Mouse (Mus musculus): ENCODE data around the gene Irak3.

The Irak3 gene

DNA sequence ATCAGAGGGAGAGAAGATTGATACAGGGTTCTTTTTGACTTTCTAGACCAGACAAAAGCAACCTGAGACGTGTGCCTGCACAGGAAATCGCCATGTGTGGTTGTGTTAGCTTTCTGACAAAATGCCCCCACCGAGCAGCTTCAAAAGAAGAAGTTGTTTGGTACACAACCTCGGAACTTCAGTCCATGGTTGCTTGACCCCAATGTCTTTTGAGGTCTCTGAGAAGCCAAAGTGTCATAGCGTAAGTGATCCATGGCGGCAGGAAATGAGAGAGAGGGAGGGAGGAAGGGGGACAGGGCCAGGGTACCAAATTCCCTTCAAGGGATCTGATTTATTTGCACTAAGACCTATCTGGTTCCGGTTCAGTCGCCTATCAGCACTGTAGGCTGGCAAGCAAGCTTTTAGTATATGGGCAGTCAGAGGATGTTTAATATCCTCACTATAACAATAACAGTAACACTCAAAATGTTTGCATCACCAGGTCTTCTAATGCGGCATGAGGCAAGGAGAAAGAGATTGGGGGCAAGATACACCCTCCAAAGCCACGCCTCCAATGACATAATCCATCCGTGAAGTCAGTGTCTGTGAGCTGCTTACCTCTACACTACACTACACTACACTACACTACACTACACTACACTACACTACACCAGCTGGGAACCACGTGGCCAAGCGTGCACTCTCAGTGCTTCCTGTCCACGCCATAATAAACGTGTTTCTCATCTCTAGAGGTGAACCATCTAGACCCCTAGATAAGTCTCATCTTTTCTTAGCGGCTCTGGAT lies 729 bp upstream of the Irak3 start:
- DNase-seq: no peak

DNA sequence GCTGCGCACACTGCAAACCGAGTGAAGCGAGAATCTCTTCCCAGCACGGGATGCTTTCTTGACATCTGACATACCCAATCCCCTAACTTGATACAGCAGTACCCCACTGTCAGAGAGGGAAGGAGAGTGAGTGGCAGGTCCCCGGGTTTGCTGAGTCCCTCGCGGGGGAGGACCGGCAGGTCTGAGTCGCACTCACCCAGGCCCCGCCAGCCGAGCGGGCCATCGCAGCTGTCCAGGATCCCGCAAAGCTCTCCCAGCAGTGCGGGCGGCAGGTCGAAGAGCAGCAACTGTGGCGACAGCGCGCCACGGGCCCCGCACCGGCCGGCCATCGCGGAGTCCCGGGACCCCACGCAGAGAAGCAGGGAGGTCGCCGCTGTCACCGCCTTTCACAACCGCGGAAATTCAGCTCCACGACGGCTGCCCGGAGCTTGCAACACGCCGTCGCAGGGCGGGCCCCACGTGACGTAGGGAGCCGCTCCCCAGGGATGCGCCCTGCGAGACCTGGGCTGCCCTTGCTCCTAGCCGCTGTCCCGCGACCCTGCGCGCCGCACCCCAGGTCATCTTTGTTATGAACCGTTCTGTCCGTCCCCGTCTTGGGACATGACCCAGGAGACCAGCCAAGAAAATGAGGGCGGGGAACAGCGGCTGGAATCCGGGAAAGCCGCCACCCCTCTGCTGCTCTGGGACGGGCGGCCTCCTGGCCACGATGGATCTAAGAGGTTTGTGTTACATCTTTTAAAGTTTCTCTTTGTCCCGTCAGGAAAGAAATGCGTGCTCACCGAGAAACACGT lies 604 bp downstream of the Irak3 start, which contains the start of gene Tmbim4:
Gene Tmbim4 (plus strand): TSS at position 460 of the 791 bp plus-strand sequence.
- DNase-seq: peak; percentile 81

DNA sequence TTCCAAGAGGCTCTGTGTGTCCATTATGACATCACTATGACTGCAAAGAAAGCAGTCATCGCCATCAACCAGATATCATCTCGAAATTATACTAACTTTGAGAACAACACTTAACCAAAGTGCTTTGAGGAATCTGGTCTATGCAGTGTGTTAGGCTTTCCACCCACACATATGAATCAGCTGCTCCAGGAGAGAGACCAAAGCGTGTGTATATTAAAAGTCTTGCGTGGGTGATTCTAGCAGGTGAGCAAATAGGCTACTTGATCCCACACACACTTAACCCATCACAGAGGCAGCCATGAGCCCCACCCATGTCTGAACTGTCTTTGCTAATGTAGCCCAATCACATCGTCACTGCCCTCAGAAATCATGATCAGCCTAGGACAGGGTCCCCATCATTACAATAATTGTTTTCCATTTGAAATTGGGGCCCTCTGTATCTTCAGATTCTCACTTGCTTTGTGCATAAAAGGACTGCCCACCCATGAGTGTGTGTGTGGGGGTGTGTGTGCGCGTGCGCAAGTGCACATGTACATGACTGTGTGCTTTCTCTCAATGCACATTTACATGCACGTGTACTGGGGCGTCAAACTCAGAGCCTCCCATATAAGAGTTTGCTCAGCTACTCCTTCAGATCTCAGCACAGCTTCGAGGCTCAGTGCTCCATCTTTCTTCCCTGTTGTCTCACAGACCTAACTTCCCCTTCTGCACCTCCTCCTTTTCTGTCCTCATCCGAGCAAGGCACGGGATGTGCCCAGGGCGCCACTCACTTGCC lies 4.7 kb downstream of the Irak3 start:
- no peak for DNase-seq

DNA sequence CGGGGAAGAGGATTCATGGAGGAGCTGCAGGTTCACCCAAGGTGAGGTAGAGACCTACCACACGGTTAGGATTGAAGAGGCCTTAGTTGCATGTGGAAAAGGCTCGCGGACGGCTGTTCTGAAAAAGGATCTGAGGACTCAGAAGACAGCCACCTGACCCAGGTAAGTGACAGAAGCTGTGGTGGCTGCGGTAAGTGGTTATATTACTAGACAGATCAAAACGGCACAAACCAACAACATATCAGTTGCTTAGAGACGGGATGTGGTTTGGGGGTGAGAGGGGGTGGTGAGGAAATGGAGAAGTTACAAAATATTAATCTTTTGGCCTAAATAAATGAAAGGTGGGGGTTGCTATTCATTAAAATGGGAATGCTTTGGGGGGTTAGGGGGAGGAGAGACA lies 8.7 kb downstream of the Irak3 start:
- DNase-seq: no peak

DNA sequence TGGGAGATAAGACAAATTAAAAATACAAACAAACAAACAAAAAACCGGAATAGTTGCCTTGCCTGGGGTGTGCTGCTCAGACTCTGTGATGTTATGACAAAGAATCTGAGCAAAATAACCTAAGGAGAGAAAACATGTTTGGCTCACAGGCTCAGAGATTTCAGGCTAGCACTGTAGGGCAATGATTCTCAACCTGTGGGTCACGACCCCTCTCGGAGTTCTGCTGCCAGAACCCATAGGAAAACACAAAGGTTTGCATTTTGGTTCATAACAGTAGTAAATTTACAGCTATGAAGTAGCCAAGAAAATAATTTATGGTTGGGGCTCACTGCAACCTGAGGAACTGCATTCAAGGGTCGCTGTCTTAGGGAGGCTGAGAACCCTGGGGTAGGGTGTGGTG lies 9.7 kb downstream of the Irak3 start:
- DNase-seq: no peak

DNA sequence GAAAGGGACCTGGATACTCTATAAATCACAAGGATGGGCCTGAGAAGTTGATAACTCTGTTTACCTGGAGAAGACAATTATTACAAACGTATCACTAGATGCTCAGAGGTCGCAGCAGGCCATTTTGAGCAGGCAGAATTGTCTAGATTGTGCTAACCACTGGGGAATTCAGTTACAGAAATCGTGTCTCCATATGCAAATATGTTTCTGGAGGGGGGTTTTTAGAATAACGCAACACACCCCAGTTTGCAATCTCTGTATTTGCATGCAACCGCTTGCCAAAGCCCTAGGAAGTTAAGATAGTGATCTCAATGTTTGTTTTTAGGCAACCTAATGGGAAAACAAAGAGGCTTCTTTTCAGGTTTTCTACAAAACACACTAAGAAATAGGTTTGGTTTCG lies 10.8 kb downstream of the Irak3 start:
- DNase-seq: no peak

DNA sequence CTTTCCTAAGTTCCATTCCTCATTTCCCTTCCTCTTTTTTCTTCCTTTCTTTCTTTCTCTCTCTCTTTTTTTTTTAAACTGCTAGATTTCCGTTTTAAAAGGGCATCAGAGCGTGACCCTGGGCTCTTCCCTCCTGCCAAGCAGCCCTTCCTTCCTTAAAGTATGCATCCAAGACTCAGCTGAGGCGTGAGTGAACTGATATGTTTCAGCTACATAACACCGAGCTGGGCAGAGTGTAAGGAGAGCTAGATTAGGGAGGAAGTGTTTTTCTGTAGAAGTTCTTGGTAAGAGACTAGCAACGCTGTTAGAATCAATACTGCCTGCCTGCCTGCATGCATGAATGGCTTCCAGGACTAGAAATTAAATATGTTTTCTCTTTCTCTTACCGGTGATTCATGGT lies 12.1 kb downstream of the Irak3 start:
- DNase-seq: no peak

DNA sequence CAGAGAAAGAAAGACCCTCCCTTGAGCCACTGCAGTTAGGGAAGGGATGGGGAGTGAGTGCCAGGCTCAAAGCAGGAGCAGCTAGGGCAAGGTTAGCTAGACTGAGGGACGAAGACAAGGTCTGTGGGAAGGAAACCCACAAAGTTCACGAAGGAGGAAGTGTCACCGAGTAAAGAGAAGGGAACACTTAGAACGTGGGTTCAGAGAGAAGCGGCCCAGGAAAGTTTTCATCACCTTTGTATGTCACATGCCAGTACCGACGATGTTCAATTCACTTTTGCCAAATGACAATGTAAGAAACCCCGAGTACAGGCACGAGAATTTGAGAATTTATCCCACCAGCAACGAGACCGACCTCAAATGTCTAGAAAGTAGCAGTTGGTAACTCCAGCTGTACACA lies 12.7 kb downstream of the Irak3 start:
- DNase-seq: no peak

DNA sequence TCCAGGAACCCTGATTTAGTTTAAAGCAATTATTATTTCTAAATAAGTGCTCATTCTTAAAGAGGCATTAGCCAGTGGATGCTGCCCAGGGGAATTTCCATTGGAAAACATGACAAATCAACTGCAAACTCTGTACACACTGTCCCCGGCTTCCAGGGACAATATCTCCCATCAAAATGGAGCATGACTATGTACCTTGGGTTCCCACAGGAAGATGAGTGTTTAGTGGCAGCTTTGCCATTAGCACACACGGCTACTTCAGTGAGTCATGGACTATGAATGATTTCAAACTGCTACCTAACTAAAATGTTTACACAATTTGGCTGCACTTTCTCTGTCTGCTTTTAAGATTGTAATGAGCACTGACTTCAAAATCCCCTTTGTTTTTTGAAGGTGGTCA lies 13.4 kb downstream of the Irak3 start:
- DNase-seq: no peak

DNA sequence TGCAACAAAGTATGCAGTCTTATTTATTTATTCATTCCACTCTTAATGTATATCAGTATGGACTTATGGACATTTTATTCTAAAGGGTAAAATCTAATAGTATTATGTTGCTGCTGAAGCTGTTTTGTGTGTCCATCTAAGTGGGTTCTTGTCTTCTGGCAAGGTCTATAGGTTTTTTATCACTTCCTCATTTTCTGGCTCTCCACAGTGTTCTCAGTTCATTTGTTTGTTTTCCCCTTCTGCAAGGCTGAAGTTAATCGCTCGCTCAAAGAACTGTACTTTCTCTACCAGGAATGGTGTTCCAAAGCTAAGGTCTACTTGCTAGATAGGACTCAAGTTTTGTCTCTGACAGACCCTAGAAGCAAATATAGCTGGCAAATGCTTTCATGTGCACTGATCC lies 18.6 kb downstream of the Irak3 start:
- DNase-seq: no peak

DNA sequence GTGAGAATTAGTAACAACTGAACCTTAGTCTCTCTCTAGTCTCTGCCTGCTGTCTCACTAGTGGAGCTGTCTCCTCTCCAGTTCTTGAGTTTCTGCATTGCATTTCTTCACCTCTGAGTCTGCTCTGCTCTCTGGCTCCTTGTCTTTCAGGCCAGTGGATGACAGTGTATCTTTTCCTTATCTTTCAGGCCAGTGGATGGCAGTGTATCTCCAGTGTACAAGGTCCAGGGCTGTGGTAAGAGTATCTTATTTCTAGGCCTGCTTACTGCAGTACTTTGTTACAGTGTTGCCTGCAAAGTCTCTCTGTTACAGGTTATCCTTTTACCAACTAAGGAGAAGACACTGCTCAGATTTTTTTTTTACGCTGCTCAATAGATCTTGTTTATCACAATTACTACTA lies 19.0 kb downstream of the Irak3 start:
- peak; percentile 20 for DNase-seq

DNA sequence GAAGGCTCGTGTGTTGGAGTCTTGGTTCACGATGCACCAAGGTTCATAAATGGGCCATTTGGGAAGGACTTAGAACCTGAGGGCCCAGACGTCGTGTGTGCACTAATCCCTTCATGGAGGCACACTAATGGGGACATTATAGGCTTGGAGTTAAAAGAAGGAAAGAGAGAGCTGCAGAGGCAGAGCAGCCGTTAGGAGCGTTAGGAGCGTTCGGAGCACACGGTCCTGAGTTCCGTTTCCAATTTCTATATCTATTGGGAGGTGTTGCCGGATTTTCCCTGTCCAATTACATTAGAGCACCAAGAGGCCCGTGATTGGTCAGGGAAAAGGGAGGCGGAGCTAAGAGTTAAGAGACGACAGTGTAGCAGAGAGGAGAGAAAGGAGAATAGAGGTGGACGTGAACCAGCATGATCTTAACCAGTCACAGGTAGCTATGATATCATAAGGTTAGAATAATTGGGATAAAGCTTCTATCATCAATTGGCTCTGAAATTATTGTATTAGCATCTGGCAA lies 27.7 kb downstream of the Irak3 start:
- DNase-seq: no peak

DNA sequence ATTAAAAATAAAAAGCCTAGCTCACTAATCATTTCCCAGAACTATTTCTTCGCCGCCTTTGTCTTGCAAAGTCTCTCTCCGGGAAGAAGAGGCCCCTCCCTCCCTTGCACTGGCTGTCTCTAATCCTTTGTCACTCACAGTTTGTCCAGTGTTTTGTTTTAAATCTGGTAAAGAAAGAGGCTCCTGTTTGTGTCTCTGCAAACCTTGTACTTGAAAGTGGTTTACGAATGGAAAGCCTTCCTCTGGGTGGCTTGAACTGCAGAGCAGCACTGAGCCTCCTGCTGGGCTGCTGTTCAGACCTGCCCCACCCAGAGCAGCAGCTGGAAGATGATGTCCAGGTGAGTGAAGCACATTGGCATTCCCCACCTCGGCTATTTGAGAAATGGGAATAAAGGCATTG lies 30.6 kb downstream of the Irak3 start:
- no peak for DNase-seq

DNA sequence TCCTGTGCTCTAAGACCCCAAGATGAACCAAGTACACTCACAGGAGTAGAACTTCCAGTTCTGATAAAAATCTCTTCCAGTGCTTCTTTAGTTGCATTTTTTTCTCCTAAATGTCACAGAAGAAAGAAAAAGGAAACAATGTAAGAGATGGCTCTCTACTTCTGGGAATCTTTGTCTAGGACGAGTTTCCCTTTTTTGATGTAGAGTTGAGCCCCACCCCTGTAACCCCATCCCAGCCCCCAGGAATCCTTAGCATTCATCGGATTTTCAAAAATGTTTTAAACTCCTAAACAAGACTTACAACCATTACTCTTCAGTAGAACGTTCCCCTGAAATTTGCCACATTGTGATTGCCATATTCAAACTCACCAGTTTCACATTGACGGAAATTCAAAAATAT lies 31.7 kb downstream of the Irak3 start:
- DNase-seq: no peak

DNA sequence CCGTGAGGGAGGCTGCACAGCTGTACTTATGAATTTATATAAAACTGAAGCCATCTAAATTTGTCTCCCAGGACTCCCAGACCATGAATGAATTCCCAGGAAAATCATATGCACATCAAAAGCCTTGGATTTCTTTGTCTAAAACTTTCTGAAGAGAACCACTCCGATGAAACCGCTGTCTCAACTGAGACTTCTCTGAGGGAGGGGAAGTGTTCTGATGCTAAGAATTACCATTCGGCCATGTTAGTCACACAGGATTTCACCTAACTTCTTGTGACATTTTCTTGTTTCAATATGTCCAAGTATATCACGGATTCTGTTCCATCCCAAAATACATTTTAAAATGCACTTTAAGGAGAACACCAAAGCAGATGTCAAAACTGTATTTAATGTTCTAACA lies 32.1 kb downstream of the Irak3 start:
- DNase-seq: no peak

DNA sequence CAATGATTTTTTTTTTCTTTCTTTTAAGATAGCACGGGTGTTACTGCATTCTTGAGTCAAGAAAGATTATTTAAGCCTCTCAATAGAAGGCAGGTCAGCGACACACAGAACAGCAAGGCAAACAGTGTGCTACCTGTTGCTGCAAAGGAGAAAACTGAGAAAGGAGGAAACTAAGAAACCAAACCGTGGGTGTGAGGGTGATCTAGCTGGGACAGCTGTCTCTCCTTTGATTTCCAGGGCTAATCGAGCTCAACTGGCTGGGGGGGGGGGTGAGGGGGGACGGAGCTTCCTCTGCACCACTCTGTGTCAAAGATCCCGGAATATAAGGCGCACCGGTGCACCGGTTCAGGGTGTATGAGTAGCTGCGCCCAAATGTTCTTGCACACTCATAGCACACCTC lies 32.9 kb downstream of the Irak3 start:
- no peak for DNase-seq

DNA sequence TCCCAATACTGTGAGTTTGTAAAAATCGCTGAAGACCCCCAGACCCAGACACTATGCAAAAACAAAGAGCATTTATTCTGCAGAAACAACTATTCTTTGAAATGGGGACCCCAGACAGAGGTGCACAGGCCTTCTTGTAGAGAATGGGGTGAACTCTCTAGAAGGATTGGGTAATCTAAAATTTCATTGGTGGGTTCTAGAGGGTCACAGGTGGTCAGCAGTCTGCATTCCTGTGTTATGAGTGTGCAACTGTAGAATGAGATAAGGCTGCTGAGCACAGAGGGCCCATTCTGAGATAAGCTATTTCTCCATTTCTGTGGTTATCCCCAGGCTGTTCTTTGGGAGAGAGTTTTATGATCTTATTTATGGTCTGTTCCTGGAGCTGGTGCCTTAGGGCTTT lies 33.9 kb downstream of the Irak3 start:
- DNase-seq: no peak

DNA sequence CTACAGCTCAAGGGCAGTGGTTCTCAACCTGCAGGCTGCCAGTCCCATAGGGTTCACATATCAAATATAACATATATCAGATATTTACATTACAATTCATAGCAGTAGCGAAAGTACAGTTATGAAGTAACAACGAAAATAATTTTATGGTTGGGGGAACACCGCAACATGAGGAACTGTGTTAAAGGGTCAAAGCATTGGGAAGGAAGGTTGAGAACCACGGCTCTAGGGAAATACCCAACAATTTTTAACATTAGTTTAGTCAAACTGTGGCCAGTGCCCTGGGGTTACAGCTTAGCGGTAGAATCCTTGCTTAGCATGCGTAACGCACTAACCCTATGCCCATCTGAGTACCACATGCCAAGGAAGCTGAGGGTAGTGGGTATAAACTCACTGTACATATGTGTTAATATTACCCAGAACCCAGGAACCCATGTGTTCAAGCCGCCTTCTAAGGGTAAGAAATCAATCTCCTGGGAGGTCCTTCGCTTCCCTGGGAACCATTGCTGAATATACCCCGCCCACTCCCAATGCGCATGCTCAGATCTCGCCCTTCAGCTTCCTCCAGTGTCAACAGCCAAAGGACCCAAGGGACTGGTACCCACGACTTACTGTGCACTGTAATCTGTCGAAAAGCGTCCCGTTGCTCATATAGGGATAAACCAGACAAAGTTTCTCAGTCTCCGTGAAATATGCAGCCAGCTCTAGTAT lies 36.0 kb downstream of the Irak3 start:
- no peak for DNase-seq

DNA sequence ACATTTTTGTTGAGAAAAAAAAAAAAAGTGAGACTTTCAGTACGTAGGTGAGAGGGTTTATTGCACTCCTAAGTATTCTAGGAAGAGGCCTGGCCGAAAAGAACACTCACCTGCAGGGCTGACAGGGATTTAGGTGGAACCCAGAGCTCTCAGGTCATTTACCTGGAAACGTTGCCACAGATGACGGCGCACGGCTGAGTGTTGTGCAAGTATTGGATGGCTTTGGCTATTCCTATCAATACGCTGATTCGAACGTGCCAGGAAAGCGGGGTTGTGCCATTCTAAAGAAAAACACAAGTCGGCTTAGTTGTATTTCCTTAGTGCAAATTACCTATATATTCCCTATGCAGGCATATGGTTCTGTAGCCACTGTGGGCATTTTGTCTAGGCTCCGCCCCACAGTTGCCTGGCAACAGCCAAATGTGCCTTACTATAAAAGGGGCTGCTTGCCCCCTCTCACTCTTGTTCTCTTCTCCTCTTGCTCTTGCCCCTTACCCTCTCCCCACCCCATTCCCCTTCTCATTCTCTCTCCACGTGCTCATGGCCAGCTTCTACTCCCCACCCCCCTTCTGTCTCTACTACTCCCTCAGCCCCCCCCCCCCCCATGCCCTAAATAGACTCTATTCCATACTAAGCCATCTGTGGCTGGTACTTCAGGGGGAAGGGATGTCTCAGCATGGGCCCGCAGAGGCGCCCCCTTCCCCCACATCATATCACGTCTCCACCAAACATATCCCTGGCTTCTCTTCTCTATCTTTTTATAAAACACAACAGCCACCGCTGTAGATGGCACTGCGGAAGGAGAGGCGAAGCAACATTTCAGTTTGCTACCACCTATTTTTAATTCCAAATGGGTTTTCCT lies 36.8 kb downstream of the Irak3 start:
- no peak for DNase-seq

DNA sequence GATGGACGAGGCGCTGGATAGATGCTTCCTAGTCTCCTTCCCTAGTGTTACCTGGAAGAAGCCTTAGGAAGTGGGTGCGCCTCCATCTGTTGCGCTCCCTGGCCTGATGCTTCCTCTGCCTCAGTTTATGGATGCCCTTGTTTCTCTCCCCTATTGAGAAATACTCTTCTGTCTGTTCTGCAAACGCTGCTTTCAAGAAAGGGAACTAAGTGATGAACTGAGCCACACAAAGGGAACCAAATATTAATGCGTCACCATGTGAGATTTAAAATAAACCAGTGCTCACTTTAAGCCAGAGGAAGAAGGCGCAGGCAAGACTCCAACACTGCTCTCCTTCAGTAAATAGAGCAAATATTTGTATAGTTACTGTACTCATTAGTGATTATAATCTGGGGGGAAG lies 38.4 kb downstream of the Irak3 start:
- DNase-seq: no peak

DNA sequence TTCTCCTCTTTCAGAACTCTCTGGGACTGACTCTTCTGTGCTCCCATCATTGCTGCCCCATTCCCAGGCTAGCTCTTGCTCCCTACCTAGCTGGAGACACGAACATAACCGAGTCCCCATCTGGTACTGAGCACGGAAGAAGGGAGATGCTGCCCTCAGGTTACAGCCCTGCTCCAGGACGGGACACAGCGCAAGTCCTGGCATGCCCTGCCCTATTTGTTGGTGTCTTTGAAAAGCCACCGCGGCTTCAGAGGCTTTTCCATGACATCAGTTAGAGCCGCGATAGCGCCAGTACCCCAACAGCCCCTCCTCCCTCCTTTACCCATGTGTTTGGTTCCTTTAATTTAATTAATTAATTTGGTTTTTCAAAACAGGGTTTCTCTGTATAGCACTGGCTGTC lies 39.1 kb downstream of the Irak3 start:
- DNase-seq: no peak

DNA sequence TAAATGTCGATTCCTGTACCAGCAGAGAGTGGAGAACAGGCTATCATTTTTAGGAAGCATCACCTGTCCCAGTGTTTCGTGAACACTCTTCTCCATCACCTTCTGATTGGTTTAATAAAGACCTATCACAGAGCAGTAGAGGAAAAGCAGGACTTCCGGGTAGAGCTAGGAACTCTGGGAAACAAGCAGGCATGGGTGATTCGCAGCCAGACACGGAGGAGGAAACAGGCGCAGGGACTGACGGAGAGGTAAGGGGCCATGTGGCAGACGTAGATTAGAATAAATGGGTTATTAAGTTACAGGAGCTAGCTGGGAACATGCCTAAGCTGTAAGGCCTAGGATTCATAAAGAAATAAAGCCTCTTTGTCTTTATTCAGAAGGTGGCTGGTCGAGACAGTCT lies 41.4 kb downstream of the Irak3 start:
- DNase-seq: no peak

Measured in kidney, adult 18-20 months (tissue).